Mouse (Mus musculus) spleen, adult 2 months (tissue): Measurements from ENCODE around the gene Ackr2.

Experiments
- CTCF ChIP-seq: fragments of 200-500 bp; IDR thresholded peaks from 2 replicates; pipeline ENCODE4 v1.5.1; 2011; ENCODE audit warnings: mild to moderate bottlenecking, inconsistent platforms; ENCODE audit not compliant: insufficient read depth, insufficient read length, insufficient replicate concordance; ENCODE audit errors: extremely low read depth
- POLR2A ChIP-seq: fragments of 200-500 bp; IDR thresholded peaks from 2 replicates; pipeline ENCODE4 v1.6.1; 2011; ENCODE audit warnings: low read depth, low read length, inconsistent platforms

GRCm38 (mm10) chr9:121936952-121937351 lies 38.8 kb downstream of the Ackr2 start:
- TF ChIP-seq CTCF, result no peak
- TF ChIP-seq POLR2A, result no peak
